Mouse (Mus musculus) bone marrow, adult 2 months (tissue): ENCODE results near the gene Josd2.

Experiments
- CTCF ChIP-seq: fragments of 200-500 bp; IDR thresholded peaks from 2 replicates; pipeline ENCODE4 v1.5.1; 2011; ENCODE audit warnings: low read length, control low read depth; ENCODE audit not compliant: control insufficient read depth, insufficient read depth
- POLR2A ChIP-seq: fragments of 200-500 bp; IDR thresholded peaks from 2 replicates; pipeline ENCODE4 v1.6.1; 2011; ENCODE audit warnings: low read depth, mild to moderate bottlenecking, control low read depth, low read length, borderline replicate concordance; ENCODE audit not compliant: control insufficient read depth

- no peak for TF ChIP-seq CTCF
- peak; percentile 80; the same call in 1 of the 2 replicates for TF ChIP-seq POLR2A
Measured at GRCm38 (mm10) chr7:44467811-44468411, at the start of gene Josd2.
